Mouse (Mus musculus): Measurements from ENCODE around the gene Kcnip2. TPM values are rescaled to one million over a fixed set of nuclear protein-coding genes. Genes with fewer than 3 reads are reported as not detected.

Kcnip2 gene
- total and polyA plus RNA-seq, 3 experiments, result not detected

DNA sequence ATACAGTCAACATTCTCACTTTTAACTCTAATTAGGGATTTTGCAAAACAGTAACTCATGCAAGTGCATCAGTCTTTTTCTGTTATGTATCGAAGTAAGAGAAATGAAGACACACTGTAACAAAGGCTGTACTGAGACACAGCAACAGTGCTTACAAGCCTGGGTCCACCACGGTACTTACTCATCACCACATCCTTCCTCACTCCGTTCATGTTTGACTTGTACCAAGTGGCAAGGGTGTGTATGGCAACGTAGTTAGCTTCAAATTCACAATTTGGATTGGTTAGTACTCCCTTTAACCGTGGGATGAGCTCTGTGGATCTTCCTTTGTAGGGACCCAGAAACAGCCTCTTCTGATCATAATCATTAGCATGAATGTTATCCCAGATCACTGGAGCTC, 44.4 kb downstream of the Kcnip2 start:
- peaks cover 12% of the 10 kb centered on the region for H3K79me2 ChIP-seq (replicated peaks; ENCODE audit: control insufficient read depth, extremely low read depth, insufficient read depth, poor library complexity, severe bottlenecking)
- H3K4me3 ChIP-seq (replicated peaks in 1 of 3; ENCODE audit: low read depth in 2 of 3, low read length in 2 of 3, poor library complexity in 1 of 3), result no peak overlapping the region
- no peaks in the 10 kb centered on the region for H3K27me3 ChIP-seq (replicated peaks)
- in situ Hi-C loops (cut with MboI; ENCODE audit: low pct_ligation_motif_present, low pct_unique_long_range_greater_than_20kb, low sequenced_read_pairs), result no loop called here
- no peak for DNase-seq (ENCODE audit: extremely low read depth)
- peaks cover 0 to 19% of the 10 kb centered on the region in 2 experiments; a peak in 1 of 4 replicates for H3K4me1 ChIP-seq (ENCODE audit: control insufficient read depth in 1 of 2, insufficient read depth in 2 of 2)
- no peaks in the 10 kb centered on the region for H3K9me3 ChIP-seq (replicated peaks; ENCODE audit: low read length)
- dilution Hi-C loops (cut with MboI; ENCODE audit: extremely low pct_ligation_motif_present, extremely low pct_unique_long_range_greater_than_20kb, low sequenced_read_pairs), result no loop called here
- H3K4me2 ChIP-seq (ENCODE audit: insufficient read depth, low read depth, poor library complexity, severe bottlenecking), result no peak overlapping the region
- peaks cover 83 to 95% of the 10 kb centered on the region in 2 experiments for H3K36me3 ChIP-seq (replicated peaks in 1 of 2; ENCODE audit: control insufficient read depth in 1 of 2, insufficient read depth in 1 of 2, low read length in 1 of 2)
- no peak overlapping the region for H3K9ac ChIP-seq (ENCODE audit: insufficient read depth, low read depth)
- no peak overlapping the region for H3K27ac ChIP-seq (ENCODE audit: insufficient read depth, low read depth)
- TF ChIP-seq E2F4 (IDR thresholded peaks at IDR 0.05; ENCODE audit: insufficient replicate concordance, low read depth, low read length) (no peak), IRF4 (IDR thresholded peaks at IDR 0.05; ENCODE audit: low read depth, low read length) (no peak), MXI1 (IDR thresholded peaks at IDR 0.05; ENCODE audit: low read depth, low read length) (no peak), KAT2A (IDR thresholded peaks at IDR 0.05; ENCODE audit: insufficient replicate concordance, low read length) (no peak), UBTF (IDR thresholded peaks at IDR 0.05; ENCODE audit: low read depth, low read length) (no peak), RAD21 (IDR thresholded peaks at IDR 0.05; ENCODE audit: low read depth, low read length) (no peak), MAFK (IDR thresholded peaks at IDR 0.05; ENCODE audit: insufficient replicate concordance, low read length) (no peak), TBP (conservative IDR thresholded peaks at IDR 0.05; ENCODE audit: low read depth, low read length) (no peak), SIN3A (IDR thresholded peaks at IDR 0.05; ENCODE audit: low read length) (no peak), USF1 (IDR thresholded peaks at IDR 0.05; ENCODE audit: low read depth, low read length) (no peak), CHD1 (IDR thresholded peaks at IDR 0.05; ENCODE audit: low read depth, low read length) (no peak), ELF1 (IDR thresholded peaks at IDR 0.05; ENCODE audit: low read depth, low read length) (no peak), BHLHE40 (IDR thresholded peaks at IDR 0.05; ENCODE audit: low read depth, low read length) (no peak), MAZ (IDR thresholded peaks at IDR 0.05; ENCODE audit: low read depth, low read length) (no peak), ZKSCAN1 (IDR thresholded peaks at IDR 0.05; ENCODE audit: borderline replicate concordance, low read depth, low read length) (no peak)

DNA sequence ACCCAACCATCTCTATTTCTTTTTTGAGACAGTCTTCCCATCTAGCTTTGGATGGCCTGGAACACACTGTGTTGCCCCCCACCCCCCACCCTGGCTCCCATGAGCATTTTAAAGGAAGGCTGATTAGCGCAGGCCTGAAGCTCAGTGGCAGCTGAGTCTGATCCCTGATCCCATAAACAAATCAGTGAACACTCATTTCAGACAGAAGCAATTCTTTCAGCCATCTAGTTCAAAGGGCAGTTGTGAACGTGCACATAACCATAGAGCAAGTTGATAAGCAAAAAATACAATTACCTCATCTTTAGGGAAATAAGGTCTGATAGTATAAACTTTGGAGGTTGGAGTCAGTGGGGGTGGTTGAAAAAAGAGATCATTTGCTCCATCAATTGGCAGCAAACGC, 55.1 kb downstream of the Kcnip2 start:
- Histone ChIP-seq H3K9ac (ENCODE audit: insufficient read depth, low read depth) (no peak overlapping the region), H3K27ac (ENCODE audit: insufficient read depth, low read depth) (no peak overlapping the region), H3K79me2 (replicated peaks; ENCODE audit: control insufficient read depth, extremely low read depth, insufficient read depth, poor library complexity, severe bottlenecking) (peaks cover 16% of the 10 kb centered on the region), H3K27me3 (replicated peaks) (no peaks in the 10 kb centered on the region), H3K4me3 (replicated peaks in 1 of 3; ENCODE audit: low read depth in 2 of 3, low read length in 2 of 3, poor library complexity in 1 of 3) (no peak overlapping the region), H3K9me3 (replicated peaks; ENCODE audit: low read length) (no peaks in the 10 kb centered on the region), H3K4me1 (ENCODE audit: control insufficient read depth in 1 of 2, insufficient read depth in 2 of 2) (peaks cover 0 to 9% of the 10 kb centered on the region in 2 experiments; a peak in 1 of 4 replicates), H3K36me3 (replicated peaks in 1 of 2; ENCODE audit: control insufficient read depth in 1 of 2, insufficient read depth in 1 of 2, low read length in 1 of 2) (peaks cover 74 to 92% of the 10 kb centered on the region in 2 experiments), H3K4me2 (ENCODE audit: insufficient read depth, low read depth, poor library complexity, severe bottlenecking) (no peak overlapping the region)
- dilution Hi-C loops (cut with MboI; ENCODE audit: extremely low pct_ligation_motif_present, extremely low pct_unique_long_range_greater_than_20kb, low sequenced_read_pairs), result no loop called here
- no peak for TF ChIP-seq MYC (IDR thresholded peaks at IDR 0.05; ENCODE audit: low read depth, low read length)
- no peak for TF ChIP-seq POLR2AphosphoS2 (IDR thresholded peaks at IDR 0.05; ENCODE audit: low read depth, low read length)
- no peak for TF ChIP-seq RAD21 (IDR thresholded peaks at IDR 0.05; ENCODE audit: low read depth, low read length)
- no peak for TF ChIP-seq NELFE (IDR thresholded peaks at IDR 0.05; ENCODE audit: low read depth, low read length)
- no peak for TF ChIP-seq ETS1 (conservative IDR thresholded peaks at IDR 0.05; ENCODE audit: low read depth, low read length)
- no peak for TF ChIP-seq JUND (conservative IDR thresholded peaks at IDR 0.05; ENCODE audit: low read depth, low read length)
- TF ChIP-seq UBTF (IDR thresholded peaks at IDR 0.05; ENCODE audit: low read depth, low read length), result no peak
- no peak for TF ChIP-seq TCF12 (IDR thresholded peaks at IDR 0.05; ENCODE audit: low read depth, low read length)
- no peak for TF ChIP-seq SMC3 (IDR thresholded peaks at IDR 0.05; ENCODE audit: low read depth, low read length)
- no peak for TF ChIP-seq CHD1 (IDR thresholded peaks at IDR 0.05; ENCODE audit: low read depth, low read length)
- no peak for TF ChIP-seq ELF1 (IDR thresholded peaks at IDR 0.05; ENCODE audit: low read depth, low read length)
- DNase-seq (ENCODE audit: extremely low read depth), result no peak
- in situ Hi-C loops (cut with MboI; ENCODE audit: low pct_ligation_motif_present, low pct_unique_long_range_greater_than_20kb, low sequenced_read_pairs), result no loop called here
